Mouse (Mus musculus) kidney, postnatal 36 days (tissue): Measurements from ENCODE around the gene Cox5a.

Experiments
- DNase-seq, 2 experiments: peaks; one replicate each; pipeline ENCODE4 v3.0.0; 2021 to 2022; ENCODE audit warnings: mixed read lengths in 2 of 2

Gene Cox5a

DNA sequence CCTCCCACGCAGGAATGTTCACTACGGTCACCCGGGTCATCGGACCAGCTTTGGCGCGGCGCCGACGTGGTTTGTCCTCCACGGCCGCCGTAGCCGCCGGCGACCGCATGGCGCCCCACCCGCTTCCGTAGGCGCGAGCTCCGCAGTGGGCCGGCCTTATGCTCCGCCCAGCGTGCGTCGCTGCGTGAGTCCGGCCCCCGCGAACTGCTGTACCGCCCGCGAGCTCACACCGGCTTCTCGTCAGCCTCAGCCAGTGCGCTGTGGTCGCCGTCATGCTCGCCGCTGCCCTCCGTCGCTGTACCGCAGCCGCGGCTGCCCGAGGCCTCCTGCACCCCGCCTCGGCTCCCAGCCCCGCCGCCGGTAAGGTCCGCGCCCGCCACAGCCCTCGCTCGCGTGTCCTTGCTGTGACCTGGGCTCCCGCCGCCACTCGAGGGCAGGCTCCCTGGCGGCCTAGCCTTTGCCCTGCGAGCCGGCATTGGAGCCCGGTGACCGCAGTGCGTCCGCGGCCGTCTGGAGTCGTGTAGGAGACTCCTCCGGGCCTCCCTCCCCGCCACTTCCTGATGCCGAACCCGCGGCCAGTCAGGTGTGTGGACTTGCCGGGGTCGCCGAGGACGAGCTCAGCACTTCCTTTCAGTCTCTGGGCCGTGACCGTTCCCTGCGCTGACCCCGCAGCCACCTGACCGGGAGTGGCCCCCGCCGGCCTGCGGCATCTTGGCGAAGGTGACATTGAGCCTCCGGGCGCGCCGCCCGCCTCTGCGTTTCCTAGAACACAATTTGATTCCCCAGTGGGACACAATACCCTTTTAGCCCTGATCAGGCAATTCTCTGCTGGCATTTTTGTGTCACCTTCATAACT is at the start of gene Cox5a:
Gene Cox5a, plus strand, starts transcription at position 219 of the 856 bp plus-strand sequence.
- DNase-seq = peak; percentile 95 to 97

DNA sequence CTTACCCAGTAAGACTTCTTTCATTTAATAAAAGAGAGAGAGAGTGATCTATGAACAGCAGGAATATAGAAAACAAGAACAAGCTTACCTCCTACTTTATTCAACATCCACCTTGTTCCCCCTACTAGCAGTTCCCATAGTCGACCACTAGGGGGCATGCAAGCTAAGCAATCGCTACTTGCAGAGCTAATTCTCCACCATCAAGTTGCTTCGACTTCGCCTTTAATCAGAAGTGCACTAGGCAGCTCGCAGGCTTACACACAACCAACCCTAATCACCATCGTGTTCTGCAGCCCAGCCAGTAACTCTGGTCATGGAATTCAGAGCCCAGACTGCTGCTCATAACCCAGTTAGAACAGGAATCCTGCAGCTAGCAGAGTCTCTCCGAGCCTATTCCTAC is 35.3 kb upstream of the Cox5a start:
- DNase-seq = peak; percentile 83 to 90

- no peak for DNase-seq
These were observed 33.3 kb upstream of the Cox5a start for GRCm38 (mm10) chr9:57487807-57488206.

DNA sequence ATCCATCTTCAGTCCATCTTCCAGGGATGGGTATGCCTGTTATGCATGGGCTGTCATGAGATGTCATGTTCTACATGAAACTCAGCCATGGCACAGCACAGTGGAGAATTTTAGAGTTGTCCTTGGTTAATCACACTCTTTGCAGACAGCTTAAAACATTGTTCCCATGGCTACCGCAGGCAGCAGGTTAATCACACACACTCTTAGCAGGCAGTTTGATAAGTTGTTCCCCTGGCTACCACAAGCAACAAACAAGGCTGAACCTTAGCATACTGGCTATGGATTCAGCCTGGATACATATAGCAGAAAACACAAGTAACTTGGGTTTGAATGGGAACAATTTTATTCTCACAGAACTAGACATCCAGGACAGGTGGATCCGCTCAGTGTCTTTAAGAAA is 27.5 kb upstream of the Cox5a start:
- DNase-seq = no peak

DNA sequence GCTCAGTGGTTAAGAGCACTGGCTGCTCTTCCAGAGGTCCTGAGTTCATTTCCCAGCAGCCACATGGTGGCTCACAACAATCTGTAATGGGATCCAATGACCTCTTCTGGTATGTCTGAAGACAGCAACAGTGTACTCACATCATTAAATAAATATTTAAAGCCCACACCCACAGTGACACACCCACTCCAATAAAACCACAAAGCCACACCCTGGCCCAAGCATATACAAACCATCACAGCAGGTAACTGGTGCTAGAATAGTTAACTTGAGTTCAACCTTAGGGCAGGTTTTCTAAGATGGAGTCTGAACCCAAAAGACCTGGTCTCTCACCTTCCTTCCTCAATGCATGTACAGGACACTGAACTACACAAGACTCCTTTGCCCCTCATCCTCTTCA is 26.1 kb upstream of the Cox5a start:
- no peak for DNase-seq

DNA sequence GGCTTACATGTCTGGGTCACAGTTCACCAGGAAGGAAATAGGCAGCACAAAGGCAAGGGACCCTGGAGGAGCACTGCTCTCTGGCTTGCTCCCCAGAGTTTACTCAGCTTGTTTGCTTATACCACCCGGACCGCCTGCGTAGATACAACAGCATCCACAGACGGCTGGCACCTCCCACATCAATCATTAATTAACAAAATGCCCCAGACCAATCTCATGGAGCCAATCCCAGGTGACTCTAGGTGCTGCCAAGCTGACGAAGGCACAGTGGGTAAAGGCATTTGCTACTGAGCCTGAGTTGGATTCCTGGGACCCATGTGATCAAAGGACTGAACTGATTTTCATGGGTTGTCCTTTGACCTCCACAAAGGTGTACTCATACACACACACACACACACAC is 23.8 kb upstream of the Cox5a start:
- DNase-seq = peak; percentile 34 to 52

DNA sequence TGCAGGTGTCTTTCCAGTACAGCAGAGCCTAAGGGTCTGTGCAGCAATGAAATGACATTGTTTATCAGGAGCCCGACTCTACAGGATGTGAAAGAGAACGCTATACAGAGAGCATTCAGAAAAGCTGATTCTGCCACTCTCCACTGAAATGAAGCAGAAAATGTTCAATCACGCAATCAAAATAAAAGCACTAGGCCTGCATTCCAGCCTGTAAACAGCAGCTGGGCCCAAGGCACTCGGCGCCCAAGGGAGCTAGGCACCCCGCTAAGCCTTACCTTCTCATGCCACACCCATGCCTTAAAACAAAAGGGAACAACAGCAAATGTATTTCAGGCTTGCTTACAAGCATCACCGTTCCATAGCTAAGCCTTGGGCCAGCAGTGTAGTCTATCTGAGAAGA is 22.5 kb upstream of the Cox5a start:
- DNase-seq = no peak

DNA sequence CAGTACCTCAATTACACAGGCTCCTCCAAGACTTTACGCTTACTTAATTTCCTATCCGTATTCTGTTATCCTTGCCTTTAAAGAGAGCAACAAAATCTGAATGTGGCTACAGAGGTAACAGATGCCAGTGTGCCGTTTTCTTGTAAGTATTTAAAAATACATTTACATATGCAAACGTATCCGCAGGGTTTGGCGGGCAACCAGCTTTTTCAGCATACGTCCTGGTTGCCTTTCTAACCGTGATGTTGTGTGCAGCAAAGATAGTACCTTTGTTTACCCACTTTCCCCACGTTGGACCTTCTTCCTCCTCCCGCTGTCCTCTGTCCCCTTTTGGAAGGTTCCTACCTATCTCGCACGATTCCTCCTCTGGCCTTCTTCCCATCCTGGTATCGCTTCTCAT is 19.6 kb upstream of the Cox5a start:
- DNase-seq = no peak

- DNase-seq = no peak
These were observed 19.2 kb upstream of the Cox5a start for GRCm38 (mm10) chr9:57501861-57502260.

DNA sequence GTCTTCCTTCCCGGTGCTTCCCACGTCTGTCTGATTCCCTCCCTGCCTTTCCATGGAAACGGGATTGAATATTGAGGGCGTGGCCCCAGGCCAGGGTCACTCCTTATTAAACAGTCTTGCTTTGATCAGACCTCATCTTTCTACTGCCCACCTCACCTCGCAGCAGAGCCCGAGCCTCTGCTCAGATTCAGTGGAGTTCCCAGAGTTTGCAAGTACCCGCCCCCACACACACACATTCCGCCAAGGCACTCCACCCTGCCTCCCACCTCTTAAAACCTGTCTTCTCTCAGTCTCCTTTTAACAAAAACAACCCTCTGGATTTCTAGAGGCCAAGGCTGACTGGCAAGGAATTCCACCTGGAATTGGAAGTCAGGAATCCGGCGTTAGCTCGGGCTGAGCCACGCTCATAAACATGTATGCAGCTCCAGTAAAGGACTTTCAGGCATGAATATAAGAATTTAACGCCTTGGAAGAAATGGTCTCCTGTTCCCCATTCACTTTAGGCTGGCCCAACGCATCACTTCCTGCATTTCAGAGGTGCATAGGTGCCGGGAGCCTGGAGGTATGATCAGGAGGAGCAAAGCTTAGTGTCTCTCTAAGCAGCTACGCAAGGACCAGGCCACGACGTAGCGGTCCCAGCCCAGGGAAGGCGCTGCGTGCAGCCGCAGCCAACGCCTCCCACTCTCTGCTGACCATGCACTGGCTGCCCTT is 18.0 kb upstream of the Cox5a start:
- no peak for DNase-seq

DNA sequence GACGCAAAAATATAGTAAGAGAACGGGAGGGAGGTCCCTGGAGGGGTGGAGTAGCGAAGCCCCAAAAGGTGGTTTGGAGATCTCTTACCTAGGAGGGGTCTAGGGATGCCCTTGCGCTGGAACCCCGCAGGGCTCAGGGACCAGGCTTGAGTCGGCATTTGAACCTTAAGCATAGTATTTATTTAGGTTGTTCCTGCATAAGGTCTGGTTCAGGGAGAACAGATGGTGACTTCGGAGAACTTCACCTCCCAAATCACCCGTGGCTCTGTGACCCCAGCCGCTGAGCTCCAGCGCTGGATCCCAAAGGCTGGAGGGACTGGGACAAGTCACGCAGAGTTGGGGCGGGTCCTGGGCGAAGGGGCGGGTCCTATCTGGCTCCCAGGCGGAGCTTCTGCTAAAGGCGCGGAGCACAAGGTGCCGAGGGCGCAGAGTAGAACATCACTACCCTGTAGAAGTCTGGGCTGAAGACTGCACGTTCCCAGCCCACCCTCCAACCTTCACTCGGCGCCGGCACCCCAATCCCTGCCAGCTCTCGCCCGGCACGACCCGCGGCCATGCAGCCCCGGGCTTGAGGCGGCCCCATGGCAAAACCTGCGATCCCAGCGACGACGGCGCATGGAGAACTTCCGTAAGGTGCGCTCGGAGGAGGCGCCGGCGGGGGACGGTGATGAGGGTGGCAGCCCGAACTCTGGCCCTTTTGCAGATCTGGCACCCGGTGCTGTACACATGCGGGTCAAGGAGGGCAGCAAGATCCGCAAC is 17.3 kb upstream of the Cox5a start, which contains the start of gene Rpp25:
Gene Rpp25, plus strand, starts transcription at position 405 of the 759 bp plus-strand sequence.
- peak; percentile 65 to 81 for DNase-seq

GRCm38 (mm10) chr9:57504381-57504700 is 16.7 kb upstream of the Cox5a start:
- DNase-seq = peak; percentile 63 to 83

DNA sequence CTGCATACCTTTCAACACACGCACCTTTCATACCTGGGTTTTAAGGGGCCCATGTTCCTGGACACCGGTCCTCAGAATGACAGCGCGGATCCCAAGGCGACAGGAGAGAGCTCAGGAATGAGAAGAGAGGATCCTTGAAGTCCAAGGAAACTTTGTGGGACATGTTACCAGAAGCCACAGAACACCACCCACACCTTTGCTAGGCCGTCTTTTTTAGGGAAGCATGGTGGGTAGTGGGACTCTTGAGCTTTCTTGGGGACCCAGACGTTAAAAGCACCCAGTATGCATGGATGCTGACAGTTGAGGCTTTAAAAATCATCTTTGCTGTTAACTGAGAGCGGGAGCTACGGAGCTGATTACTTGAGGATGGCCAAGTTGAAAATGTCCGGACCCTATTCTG is 16.2 kb upstream of the Cox5a start:
- DNase-seq = no peak

- DNase-seq = peak in 1 of 2 experiments; percentile 37
These were observed 15.4 kb upstream of the Cox5a start for GRCm38 (mm10) chr9:57505700-57506099.

- DNase-seq = no peak
These were observed 10.5 kb upstream of the Cox5a start for GRCm38 (mm10) chr9:57510577-57510976.

DNA sequence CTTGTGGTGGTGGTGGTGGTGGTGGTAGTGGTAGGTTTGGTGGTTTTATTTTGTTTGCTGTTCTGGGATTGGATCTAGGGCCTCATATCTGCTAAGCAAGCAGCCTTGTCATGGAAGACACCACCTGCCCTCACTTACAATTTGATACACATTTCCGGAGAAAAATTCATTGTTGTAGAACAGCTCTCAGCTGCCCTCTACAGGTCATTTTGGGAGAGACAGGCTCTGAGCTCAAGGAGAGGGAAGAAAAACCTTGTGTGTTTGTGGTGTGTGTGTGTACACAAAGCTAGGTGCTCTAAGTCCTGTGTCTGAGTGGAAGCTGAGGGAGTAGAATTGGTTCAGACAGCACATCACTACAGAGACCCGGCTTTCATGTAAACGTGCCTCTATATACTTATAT is 4.0 kb upstream of the Cox5a start:
- peak; percentile 44 to 85 for DNase-seq

- DNase-seq = peak in 1 of 2 experiments; percentile 49
These were observed 559 bp upstream of the Cox5a start for GRCm38 (mm10) chr9:57520375-57521055.

DNA sequence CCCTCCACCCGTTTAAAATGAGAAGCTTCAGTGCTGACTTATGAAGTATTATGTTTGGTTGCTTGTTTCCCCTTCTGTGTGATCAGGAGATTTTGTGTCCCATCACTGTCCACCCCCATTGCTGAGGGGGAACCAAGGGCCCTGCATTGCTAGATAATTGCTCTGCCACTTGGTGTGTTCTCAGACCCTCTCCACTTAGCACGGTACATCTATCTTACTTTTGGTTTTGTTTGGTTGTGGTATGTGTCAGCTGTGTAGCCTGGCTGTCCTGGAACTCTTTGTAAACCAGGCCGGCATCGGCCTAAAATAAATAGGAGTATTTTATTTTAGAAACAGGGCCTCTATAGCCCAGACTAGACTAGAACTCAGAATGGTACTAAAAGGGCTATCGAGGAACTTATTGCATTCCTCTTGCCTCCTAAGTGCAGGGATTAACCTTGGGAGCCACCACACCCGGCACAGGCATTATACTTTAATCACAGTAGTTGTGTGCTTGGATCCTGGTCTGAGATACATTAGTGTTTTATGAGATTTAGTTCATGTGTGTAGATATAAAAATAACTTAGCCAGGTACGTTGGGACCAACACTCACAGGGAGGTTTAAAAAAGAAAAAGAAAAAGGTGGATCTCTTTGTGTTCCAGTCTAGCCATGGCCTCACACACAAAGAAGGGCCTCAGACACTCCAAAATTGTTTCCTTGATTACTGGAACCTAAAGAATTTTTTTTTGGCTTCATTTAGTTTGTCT is 1.2 kb downstream of the Cox5a start:
- DNase-seq = no peak

DNA sequence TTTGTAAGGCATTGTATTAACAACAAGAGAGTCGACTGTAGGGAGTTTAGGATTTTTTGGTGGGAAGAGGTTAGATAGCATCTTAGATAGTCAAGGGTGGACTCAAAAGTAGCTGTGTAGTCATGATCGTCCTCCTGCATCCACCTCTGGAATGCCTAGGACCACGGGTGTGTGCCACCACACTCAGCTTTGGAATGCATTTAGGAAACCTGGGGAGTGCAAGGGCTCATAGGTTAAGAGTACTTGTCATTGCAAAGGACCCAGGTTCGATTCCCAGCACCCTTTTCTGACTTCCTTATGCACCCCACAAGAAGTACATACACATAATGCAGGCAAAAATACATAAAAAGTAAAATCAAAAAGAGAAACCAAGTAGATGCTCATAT is 1.8 kb downstream of the Cox5a start:
- DNase-seq = no peak

DNA sequence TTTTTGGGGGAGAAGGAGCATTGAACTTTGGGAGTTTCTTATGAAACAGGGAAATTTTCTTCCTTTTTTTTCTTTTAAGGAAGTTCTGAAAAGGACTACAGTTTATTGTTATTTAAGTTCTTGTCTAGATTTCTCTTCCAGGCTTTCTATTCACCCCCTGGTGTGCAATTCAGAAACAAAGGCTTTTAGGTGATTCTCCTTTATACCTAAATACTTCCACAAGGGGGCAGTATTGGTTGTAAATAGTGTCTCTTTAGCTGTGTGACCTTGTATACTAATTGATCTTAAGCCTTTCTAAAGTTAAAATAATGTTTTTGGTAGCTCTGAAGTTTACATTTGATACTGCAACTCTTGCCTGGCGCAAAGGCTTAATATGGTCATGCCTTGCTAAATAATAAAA is 2.7 kb downstream of the Cox5a start:
- peak in 1 of 2 experiments; percentile 49 for DNase-seq

- no peak for DNase-seq
These were observed 3.4 kb downstream of the Cox5a start for GRCm38 (mm10) chr9:57524439-57524838.

- DNase-seq = no peak
These were observed 4.4 kb downstream of the Cox5a start for GRCm38 (mm10) chr9:57525516-57525915.
